Mouse (Mus musculus) forebrain, embryonic 15.5 days (tissue): ENCODE measurements around the gene Mus81. TPM values are rescaled to one million over a fixed set of nuclear protein-coding genes. Genes with fewer than 3 reads are reported as not detected.
"Not testable (repeated sequence)": the region's sequence is repeated elsewhere in the genome, so short reads cannot be mapped to it uniquely, and the experiment has no call there.

Experiments used
- ATAC-seq: fragments of 200-750 bp; cut with Nextera tagmentation; replicated peaks from 2 replicates; pipeline ENCODE4 v1.8.0; 2017; ENCODE audit warnings: mild to moderate bottlenecking, moderate TSS enrichment, moderate library complexity
- H3K27ac ChIP-seq: fragments of 300-500 bp; sonication (generic); replicated peaks from 2 replicates; pipeline ENCODE4 v1.5.1; 2015; ENCODE audit warnings: mild to moderate bottlenecking, inconsistent platforms
- H3K27me3 ChIP-seq: fragments of 300-500 bp; sonication (generic); 2 replicates; pipeline ENCODE4 v1.6.1; 2015; ENCODE audit warnings: inconsistent platforms
- H3K36me3 ChIP-seq: fragments of 300-500 bp; sonication (generic); 2 replicates; pipeline ENCODE4 v1.6.1; 2015; ENCODE audit warnings: mild to moderate bottlenecking, inconsistent platforms
- H3K4me1 ChIP-seq: fragments of 300-500 bp; sonication (generic); 2 replicates; pipeline ENCODE4 v1.6.1; 2015; ENCODE audit warnings: inconsistent platforms
- H3K4me2 ChIP-seq: fragments of 300-500 bp; sonication (generic); replicated peaks from 2 replicates; pipeline ENCODE4 v1.6.1; 2015; ENCODE audit warnings: mild to moderate bottlenecking, inconsistent platforms
- H3K4me3 ChIP-seq: fragments of 300-500 bp; sonication (generic); 2 replicates; pipeline ENCODE4 v1.5.1; 2015; ENCODE audit warnings: mild to moderate bottlenecking, inconsistent platforms
- H3K9ac ChIP-seq: fragments of 300-500 bp; sonication (generic); replicated peaks from 2 replicates; pipeline ENCODE4 v1.6.1; 2015; ENCODE audit warnings: mild to moderate bottlenecking, inconsistent platforms
- H3K9me3 ChIP-seq: fragments of 300-500 bp; sonication (generic); 2 replicates; pipeline ENCODE4 v1.6.1; 2016; ENCODE audit warnings: inconsistent platforms
- WGBS: fragments of 180-500 bp; shearing (Covaris S2); methylation state at CpG from one replicate; pipeline ENCODE4 v1.1.7; 2015; ENCODE audit warnings: mixed read lengths; 5-methylcytosine and 5-hydroxymethylcytosine counted together
- polyA plus RNA-seq: library from polyadenylated mRNA; unstranded; fragments of >200 nt; fragmentation: Nextera tagmentation; extraction: Ambion mirVana; gene quantifications from 2 replicates; pipeline ENCODE4 v1.2.1, GENCODE M21; 2015

The Mus81 gene
- polyA plus RNA-seq, 1 experiment from 2014 or later, result 60.7 TPM

- H3K9me3 ChIP-seq, H3K9ac ChIP-seq, H3K27me3 ChIP-seq, ATAC-seq: not testable (repeated sequence)
- Histone ChIP-seq H3K4me3 (peak overlapping the region; percentile 100), H3K36me3 (peaks cover 34% of the 10 kb centered on the region), H3K4me2 (peak overlapping the region; percentile 88), H3K4me1 (peaks cover 50% of the 10 kb centered on the region), H3K27ac (peak overlapping the region; percentile 99)
- WGBS, result 50% methylated on average over 10 of the region's 10 CpGs
Observed at GRCm38 (mm10) chr19:5489721-5490120, 1.5 kb upstream of the Mus81 start.

DNA sequence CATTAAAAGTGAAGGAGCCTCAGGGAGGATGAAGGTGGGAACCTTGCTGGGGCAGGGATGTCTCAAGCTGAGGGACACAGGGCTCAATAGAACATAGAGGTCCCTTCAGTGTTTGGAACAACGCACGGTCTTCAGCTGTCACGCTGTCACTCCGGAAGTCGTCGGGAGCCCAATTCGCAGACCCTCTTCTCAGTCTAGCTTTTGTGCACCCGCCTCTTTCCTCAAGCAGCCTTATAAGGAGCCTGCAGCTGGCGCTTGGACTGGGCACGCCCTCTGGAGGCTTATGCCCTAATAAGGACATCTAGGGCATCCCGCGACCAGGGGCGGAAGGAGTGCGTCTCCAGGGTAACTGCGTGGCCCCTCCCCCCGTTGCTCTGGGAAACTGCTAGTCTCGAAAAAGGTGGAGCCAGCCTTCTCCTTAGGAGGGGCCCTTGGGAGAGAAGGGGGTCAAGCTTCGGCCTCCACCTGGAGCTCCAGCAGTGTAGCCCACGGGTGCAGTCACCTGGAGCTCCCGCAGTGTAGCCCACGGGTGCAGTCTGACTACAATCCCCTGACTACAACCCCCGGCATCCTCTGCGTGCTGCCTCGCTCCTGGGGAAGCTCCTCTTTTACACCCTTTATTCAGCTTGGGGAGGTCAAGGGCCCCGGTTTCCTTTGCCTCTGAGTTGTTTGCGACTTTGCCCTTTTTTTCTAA is 823 bp upstream of the Mus81 start:
- Histone ChIP-seq H3K9me3 (no peaks in the 10 kb centered on the region), H3K4me1 (peaks cover 50% of the 10 kb centered on the region), H3K27me3 (no peaks in the 10 kb centered on the region), H3K27ac (peak overlapping the region; percentile 99), H3K4me3 (peak overlapping the region; percentile 61), H3K9ac (peak overlapping the region; percentile 47), H3K4me2 (peak overlapping the region; percentile 88), H3K36me3 (peaks cover 32% of the 10 kb centered on the region)
- WGBS, result under 1% methylated on average over 26 of the region's 26 CpGs
- peak; percentile 77 for ATAC-seq

DNA sequence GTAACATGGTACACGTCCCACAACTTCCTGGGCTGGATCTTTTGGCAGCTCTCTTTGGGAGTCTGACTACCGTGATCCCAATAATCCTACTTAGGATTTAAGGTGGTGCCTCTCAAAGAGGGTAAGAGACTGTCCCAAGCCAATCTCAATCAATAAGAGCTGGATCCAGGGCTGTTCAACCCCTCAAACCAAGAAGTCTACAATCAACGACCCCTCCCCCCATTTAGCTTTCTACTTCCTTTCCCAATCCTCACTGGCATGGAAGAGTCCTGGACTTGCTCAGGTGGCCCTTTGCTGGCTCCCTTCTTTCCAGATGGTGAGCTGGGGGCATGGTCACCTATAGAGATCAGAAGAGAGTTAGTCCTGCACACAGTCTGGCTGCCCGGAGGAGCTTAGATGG is 1.4 kb downstream of the Mus81 start:
- H3K4me2 ChIP-seq, result no peak overlapping the region
- no peaks in the 10 kb centered on the region for H3K27me3 ChIP-seq
- H3K27ac ChIP-seq, result no peak overlapping the region
- H3K9ac ChIP-seq, result no peak overlapping the region
- peaks cover 34% of the 10 kb centered on the region for H3K4me1 ChIP-seq
- peaks cover 36% of the 10 kb centered on the region for H3K36me3 ChIP-seq
- H3K9me3 ChIP-seq, result no peaks in the 10 kb centered on the region
- peak overlapping the region; percentile 61 for H3K4me3 ChIP-seq
- ATAC-seq, result no peak
- WGBS, result 91% methylated on average over 4 of the region's 4 CpGs

DNA sequence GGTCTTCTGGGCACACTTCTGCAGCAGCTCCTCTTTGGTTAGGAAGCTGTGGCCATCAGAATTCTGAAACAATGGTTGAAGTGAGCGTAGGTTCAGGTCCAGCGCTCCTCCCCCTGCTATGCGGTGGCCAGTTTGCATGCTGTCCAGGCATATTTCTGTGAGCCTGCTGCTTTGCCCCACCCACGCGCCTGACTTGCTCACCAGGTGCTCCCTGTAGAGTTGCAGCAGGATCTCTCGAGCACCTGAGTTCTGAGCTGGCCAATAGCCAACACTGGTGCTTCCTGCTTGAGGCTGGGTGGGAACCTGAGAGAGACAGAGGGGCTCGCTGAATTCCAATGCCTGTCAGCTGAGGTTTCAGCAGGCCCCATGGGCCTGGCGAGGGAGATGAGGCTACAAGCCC is 1.9 kb downstream of the Mus81 start:
- Histone ChIP-seq H3K4me1 (peaks cover 31% of the 10 kb centered on the region), H3K27ac (no peak overlapping the region), H3K4me2 (no peak overlapping the region), H3K4me3 (no peak overlapping the region), H3K9me3 (no peaks in the 10 kb centered on the region), H3K36me3 (peaks cover 37% of the 10 kb centered on the region), H3K9ac (no peak overlapping the region), H3K27me3 (no peaks in the 10 kb centered on the region)
- no peak for ATAC-seq
- 88% methylated on average over 8 of the region's 8 CpGs for WGBS

DNA sequence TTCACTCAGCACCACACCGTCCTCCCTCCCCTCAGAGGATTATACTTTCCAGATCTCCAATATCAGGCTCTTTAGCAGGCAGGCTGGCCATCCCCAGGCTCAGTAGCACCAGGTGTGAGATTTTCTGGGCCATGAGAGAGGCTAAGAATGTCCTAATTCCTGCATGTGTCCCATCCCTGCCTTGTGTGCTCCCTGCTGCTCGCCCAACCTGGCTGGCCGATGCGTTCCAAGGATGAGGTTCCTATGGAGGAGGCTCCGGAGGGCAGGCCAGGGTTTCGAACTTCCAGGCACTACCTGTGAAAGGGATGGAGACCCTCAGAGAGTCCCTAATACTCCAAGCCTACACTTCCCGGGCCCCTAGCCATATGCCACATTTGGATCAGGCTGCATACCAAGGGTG is 2.4 kb downstream of the Mus81 start:
- 96% methylated on average over 7 of the region's 7 CpGs for WGBS
- no peaks in the 10 kb centered on the region for H3K9me3 ChIP-seq
- no peak overlapping the region for H3K27ac ChIP-seq
- peaks cover 31% of the 10 kb centered on the region for H3K4me1 ChIP-seq
- no peak overlapping the region for H3K4me3 ChIP-seq
- no peak for ATAC-seq
- H3K9ac ChIP-seq, result no peak overlapping the region
- no peaks in the 10 kb centered on the region for H3K27me3 ChIP-seq
- peaks cover 37% of the 10 kb centered on the region for H3K36me3 ChIP-seq
- H3K4me2 ChIP-seq, result no peak overlapping the region

DNA sequence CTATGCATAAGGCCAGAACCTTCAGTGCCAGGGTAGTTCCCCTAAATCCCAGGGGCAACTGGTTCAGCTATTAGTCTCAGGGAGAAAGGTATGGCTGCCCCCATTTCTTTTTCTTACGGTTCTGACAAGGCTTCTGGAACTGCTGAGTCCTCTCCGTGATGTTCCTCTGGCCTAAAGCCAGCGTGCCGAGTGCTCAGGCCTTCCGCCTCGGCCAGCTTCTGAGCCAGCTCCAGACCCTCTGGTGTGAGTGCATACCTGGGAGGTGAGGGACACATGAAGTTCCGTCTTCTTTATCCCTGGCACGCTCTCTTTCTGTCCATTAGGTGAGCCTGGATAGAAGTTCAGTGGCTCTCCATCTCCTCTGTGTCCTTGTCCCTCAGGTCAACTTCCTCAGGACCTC is 2.8 kb downstream of the Mus81 start:
- Histone ChIP-seq H3K4me3 (no peak overlapping the region), H3K4me1 (peaks cover 31% of the 10 kb centered on the region), H3K4me2 (no peak overlapping the region), H3K36me3 (peaks cover 37% of the 10 kb centered on the region), H3K27me3 (no peaks in the 10 kb centered on the region), H3K27ac (no peak overlapping the region), H3K9ac (no peak overlapping the region), H3K9me3 (no peaks in the 10 kb centered on the region)
- no peak for ATAC-seq
- 91% methylated on average over 8 of the region's 8 CpGs for WGBS

DNA sequence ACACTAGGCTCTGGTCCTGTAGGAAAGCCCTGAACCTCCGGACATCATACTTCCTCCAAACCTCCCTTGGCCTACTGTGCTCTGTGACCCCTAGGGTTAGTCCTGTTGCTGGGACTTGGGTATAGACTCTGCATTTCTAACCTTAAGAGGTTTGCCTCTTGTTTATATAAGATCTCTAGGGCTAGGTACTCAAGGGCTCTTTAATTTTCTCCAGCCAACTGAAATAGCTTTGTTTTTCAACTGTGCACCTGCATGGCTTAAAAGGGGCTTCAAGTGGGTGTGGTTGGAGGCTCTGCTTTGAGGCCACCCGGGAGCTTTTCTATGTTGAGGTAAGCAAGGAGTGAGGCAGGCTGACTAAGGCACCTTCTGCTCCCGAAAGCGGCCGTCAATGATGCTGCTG is 3.7 kb downstream of the Mus81 start:
- peaks cover 25% of the 10 kb centered on the region for H3K4me1 ChIP-seq
- WGBS, result 95% methylated on average over 5 of the region's 5 CpGs
- no peaks in the 10 kb centered on the region for H3K27me3 ChIP-seq
- peaks cover 37% of the 10 kb centered on the region for H3K36me3 ChIP-seq
- no peak overlapping the region for H3K9ac ChIP-seq
- H3K4me2 ChIP-seq, result no peak overlapping the region
- H3K27ac ChIP-seq, result no peak overlapping the region
- H3K9me3 ChIP-seq, result no peaks in the 10 kb centered on the region
- ATAC-seq, result no peak
- H3K4me3 ChIP-seq, result no peak overlapping the region

DNA sequence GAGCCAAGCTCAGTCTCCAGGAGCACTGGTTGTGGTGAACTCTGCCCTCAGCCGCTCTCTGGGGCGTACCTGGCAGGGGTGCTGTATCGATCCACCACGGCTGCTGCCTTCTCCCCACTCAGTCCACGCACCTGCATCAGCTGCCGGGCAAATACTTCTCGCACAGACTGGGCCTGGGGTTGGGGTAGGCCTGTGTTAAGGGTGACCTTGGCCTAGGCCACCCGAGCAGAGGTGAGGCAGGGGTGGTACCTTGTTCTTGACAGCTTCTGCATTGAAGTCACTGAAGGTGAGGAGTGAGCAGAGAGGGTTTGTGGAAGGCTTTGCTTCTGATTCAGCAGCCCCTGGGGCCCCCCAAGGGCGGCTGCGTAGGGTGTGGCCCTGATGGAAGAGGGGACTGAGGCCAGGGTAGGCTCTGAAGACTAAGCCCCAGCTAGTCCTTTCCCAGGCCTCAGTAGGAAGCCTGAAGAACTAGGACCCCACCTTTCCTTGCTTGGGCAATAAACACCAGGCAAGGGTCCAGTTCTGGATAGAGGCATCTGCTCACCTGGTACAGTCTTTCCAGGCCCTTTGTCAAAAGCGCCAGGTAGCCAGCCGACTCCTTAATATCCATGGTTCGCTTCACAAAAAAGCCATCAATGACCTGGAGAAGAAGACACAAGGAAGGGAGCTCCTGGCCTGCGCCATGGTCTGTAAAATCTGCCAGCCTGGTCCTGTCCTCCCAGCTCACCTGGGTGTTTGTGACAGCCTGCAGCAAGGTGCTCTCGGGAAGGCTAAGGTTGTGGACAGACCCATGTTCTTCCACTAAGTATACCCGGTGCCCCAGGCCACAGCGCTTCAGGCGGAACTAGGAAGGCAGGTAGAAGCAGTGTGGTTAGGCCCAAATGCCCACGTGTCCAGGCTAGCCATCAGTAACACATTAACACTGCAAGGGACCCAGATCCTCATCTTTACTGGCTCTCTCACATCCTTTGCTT is 4.5 kb downstream of the Mus81 start:
- H3K9ac ChIP-seq, result no peak overlapping the region
- H3K27me3 ChIP-seq, result no peaks in the 10 kb centered on the region
- peaks cover 37% of the 10 kb centered on the region for H3K36me3 ChIP-seq
- no peaks in the 10 kb centered on the region for H3K9me3 ChIP-seq
- H3K4me3 ChIP-seq, result no peak overlapping the region
- no peak for ATAC-seq
- H3K4me2 ChIP-seq, result no peak overlapping the region
- no peak overlapping the region for H3K27ac ChIP-seq
- WGBS, result 95% methylated on average over 19 of the region's 19 CpGs
- H3K4me1 ChIP-seq, result peaks cover 17% of the 10 kb centered on the region

GRCm38 (mm10) chr19:5481398-5481797 is 6.8 kb downstream of the Mus81 start:
- Histone ChIP-seq H3K36me3 (peaks cover 37% of the 10 kb centered on the region), H3K4me2 (no peak overlapping the region), H3K27ac (no peak overlapping the region), H3K4me1 (no peaks in the 10 kb centered on the region), H3K27me3 (no peaks in the 10 kb centered on the region), H3K9ac (no peak overlapping the region), H3K4me3 (no peak overlapping the region), H3K9me3 (no peaks in the 10 kb centered on the region)
- ATAC-seq, result no peak
- WGBS, result 93% methylated on average over 10 of the region's 10 CpGs

DNA sequence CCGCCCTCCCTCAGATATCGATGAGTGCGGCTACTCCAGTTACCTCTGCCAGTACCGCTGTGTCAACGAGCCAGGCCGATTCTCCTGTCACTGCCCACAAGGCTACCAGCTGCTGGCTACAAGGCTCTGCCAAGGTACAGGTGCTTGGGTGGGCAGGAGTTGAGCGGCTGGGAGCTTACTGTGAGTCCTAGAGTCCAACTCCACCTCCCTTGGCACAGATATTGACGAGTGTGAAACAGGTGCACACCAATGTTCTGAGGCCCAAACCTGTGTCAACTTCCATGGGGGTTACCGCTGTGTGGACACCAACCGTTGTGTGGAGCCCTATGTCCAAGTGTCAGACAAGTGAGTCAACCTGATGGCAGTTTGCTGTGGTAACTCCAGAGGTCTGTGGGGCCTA is 8.2 kb downstream of the Mus81 start:
- Histone ChIP-seq H3K9me3 (no peaks in the 10 kb centered on the region), H3K4me1 (peaks cover 10% of the 10 kb centered on the region), H3K9ac (no peak overlapping the region), H3K36me3 (peaks cover 32% of the 10 kb centered on the region), H3K4me2 (no peak overlapping the region), H3K4me3 (no peak overlapping the region), H3K27ac (no peak overlapping the region), H3K27me3 (no peaks in the 10 kb centered on the region)
- 90% methylated on average over 10 of the region's 10 CpGs for WGBS
- no peak for ATAC-seq

DNA sequence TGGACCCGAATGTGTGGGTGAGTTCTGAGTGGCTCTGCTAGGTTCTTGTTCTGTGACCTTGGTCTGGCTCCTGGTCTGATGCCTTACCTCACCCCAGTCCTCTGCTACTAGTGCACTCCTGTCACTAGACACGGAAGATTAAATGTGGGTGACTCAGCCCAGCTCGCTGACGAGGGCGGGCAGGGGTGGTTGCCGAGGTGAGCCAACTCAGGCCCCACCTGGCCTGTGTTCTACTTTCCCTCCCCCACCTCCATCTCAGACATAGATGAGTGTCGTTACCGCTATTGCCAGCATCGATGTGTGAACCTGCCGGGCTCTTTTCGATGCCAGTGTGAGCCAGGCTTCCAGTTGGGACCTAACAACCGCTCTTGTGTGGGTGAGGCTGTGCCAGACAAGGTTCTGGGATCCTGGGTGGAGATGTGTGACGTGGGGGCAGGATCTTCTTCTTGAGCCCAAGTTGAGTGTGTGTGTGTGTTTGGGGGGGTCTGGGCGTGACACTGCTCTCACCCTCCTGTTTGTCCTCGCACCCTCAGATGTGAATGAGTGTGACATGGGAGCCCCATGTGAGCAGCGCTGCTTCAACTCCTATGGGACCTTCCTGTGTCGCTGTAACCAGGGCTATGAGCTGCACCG is 10.4 kb downstream of the Mus81 start:
- H3K9me3 ChIP-seq, result no peaks in the 10 kb centered on the region
- peaks cover 26% of the 10 kb centered on the region for H3K4me1 ChIP-seq
- no peak overlapping the region for H3K9ac ChIP-seq
- WGBS, result 89% methylated on average over 18 of the region's 18 CpGs
- ATAC-seq, result no peak
- H3K4me2 ChIP-seq, result no peak overlapping the region
- no peak overlapping the region for H3K27ac ChIP-seq
- peaks cover 11% of the 10 kb centered on the region for H3K36me3 ChIP-seq
- no peak overlapping the region for H3K4me3 ChIP-seq
- no peaks in the 10 kb centered on the region for H3K27me3 ChIP-seq
